Mouse (Mus musculus) cortical plate, adult 2 months (tissue): Measurements from ENCODE around the gene Nmnat2. TPM values are rescaled to one million over a fixed set of nuclear protein-coding genes. Genes with fewer than 3 reads are reported as not detected.
A peak's percentile ranks its signal among the peaks of the same experiment; 100 is the strongest.

ENCODE experiments used
- H3K27ac ChIP-seq: fragments of 200-500 bp; 2 replicates; pipeline ENCODE4 v1.5.1; 2012; ENCODE audit warnings: low read length, control low read depth, inconsistent platforms; ENCODE audit not compliant: insufficient read depth
- H3K4me1 ChIP-seq: fragments of 200-500 bp; 2 replicates; pipeline ENCODE4 v1.6.1; 2011; ENCODE audit warnings: low read length; ENCODE audit not compliant: control insufficient read depth, insufficient read depth
- H3K4me3 ChIP-seq: fragments of 200-500 bp; 2 replicates; pipeline ENCODE4 v1.5.1; 2011; ENCODE audit warnings: mild to moderate bottlenecking, low read length, control low read depth; ENCODE audit not compliant: insufficient read depth
- CTCF ChIP-seq: fragments of 200-500 bp; IDR thresholded peaks from 2 replicates; pipeline ENCODE4 v1.5.1; 2011; ENCODE audit warnings: mild to moderate bottlenecking, control low read depth, low read length; ENCODE audit not compliant: insufficient read depth; ENCODE audit errors: extremely low read depth
- POLR2A ChIP-seq: fragments of 200-500 bp; IDR thresholded peaks from 2 replicates; pipeline ENCODE4 v1.6.1; 2011; ENCODE audit warnings: mild to moderate bottlenecking, low read length, control low read depth; ENCODE audit not compliant: insufficient read depth; ENCODE audit errors: extremely low read depth
- polyA plus RNA-seq: library from polyadenylated mRNA; depleted of rRNA; stranded (reverse); fragments of >200 nt; gene quantifications from 2 replicates; pipeline ENCODE4 v1.2.3, GENCODE M21; 2012; rRNA removed

The Nmnat2 gene
- polyA plus RNA-seq, result 84.2 and 88.1 TPM in 2 replicates

GRCm38 (mm10) chr1:152954821-152955523 is at the start of gene Nmnat2:
Gene Nmnat2, plus strand, starts transcription at chr1:152954993.
- TF ChIP-seq CTCF, result no peak
- TF ChIP-seq POLR2A, result peak; percentile 96
- H3K4me3 ChIP-seq, result peak within 1 kb of the TSS; percentile 69
- H3K27ac ChIP-seq, result 0 out of 2 replicates have a peak within 1 kb of the TSS, but pooled peaks have one; percentile 8
- H3K4me1 ChIP-seq, result peaks cover 7% of the 10 kb centered on the region

GRCm38 (mm10) chr1:152913483-152914460 is 41.0 kb upstream of the Nmnat2 start:
- no peak overlapping the region for H3K4me3 ChIP-seq
- no peak for TF ChIP-seq POLR2A
- TF ChIP-seq CTCF, result no peak

DNA sequence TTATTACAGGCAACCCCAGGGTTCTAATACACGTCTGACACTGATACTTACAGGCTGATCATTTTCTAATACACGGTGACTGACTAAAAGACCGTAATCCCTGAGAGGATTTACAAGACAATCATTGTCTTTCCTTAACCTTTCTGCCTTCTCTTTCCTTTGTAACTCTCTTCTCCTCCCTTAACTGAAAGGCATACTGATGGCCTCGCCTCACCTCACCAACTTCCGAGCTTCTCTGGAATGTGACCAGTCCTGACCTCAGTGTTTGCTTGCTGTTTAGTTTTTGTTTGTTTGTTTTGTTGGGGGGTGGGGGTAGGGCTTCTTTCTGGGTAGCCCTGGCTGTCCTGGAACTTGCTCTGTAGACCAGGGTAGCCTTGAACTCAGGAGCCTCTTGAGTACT is 39.0 kb upstream of the Nmnat2 start:
- Histone ChIP-seq H3K27ac (no peak overlapping the region), H3K4me3 (no peak overlapping the region), H3K4me1 (no peaks in the 10 kb centered on the region)
- no peak for TF ChIP-seq CTCF
- TF ChIP-seq POLR2A, result no peak

More at GRCm38 (mm10) chr1:152913483-152914460, 41.0 kb upstream of the Nmnat2 start:
- Histone ChIP-seq H3K4me1 (no peaks in the 10 kb centered on the region), H3K27ac (no peak overlapping the region)

GRCm38 (mm10) chr1:152916936-152917335 is 37.9 kb upstream of the Nmnat2 start:
- TF ChIP-seq POLR2A (no peak), CTCF (no peak)
- Histone ChIP-seq H3K4me1 (no peaks in the 10 kb centered on the region), H3K4me3 (no peak overlapping the region), H3K27ac (no peak overlapping the region)

- Histone ChIP-seq H3K4me1 (no peaks in the 10 kb centered on the region), H3K4me3 (no peak overlapping the region), H3K27ac (no peak overlapping the region)
- TF ChIP-seq POLR2A (no peak), CTCF (no peak)
Measured at GRCm38 (mm10) chr1:152917626-152918025, 37.2 kb upstream of the Nmnat2 start.

DNA sequence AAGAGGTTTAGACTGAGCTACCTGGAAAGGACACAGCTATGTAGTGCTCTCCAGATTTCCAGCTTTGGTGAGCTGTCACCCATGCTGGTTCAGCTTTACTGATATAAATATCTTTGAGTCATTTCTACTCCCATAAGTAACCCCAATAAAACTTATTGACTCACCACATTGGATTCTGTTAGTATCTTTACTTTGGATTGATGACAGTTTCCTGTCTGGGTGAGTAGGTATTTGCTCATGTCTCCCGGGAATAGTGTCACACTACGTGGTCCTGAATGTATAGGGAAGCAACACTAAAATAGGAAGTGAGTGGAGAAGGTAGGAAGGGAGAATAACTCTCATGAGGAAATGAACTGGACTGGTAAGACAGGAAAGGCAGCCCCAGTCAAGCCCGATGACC is 33.0 kb upstream of the Nmnat2 start:
- Histone ChIP-seq H3K4me3 (no peak overlapping the region), H3K27ac (no peak overlapping the region), H3K4me1 (no peaks in the 10 kb centered on the region)
- TF ChIP-seq POLR2A (no peak), CTCF (no peak)

- Histone ChIP-seq H3K27ac (no peak overlapping the region), H3K4me3 (no peak overlapping the region), H3K4me1 (peaks cover 2% of the 10 kb centered on the region; the same call in 1 of the 2 replicates)
- no peak for TF ChIP-seq CTCF
- TF ChIP-seq POLR2A, result no peak
Measured at GRCm38 (mm10) chr1:152933962-152934361, 20.8 kb upstream of the Nmnat2 start.

- Histone ChIP-seq H3K4me1 (peaks cover 2% of the 10 kb centered on the region; the same call in 1 of the 2 replicates), H3K4me3 (no peak overlapping the region), H3K27ac (no peak overlapping the region)
- TF ChIP-seq POLR2A (no peak), CTCF (no peak)
Measured at GRCm38 (mm10) chr1:152935476-152935875, 19.3 kb upstream of the Nmnat2 start.

GRCm38 (mm10) chr1:152936365-152936764 is 18.4 kb upstream of the Nmnat2 start:
- Histone ChIP-seq H3K4me1 (peaks cover 2% of the 10 kb centered on the region; the same call in 1 of the 2 replicates), H3K4me3 (no peak overlapping the region), H3K27ac (no peak overlapping the region)
- no peak for TF ChIP-seq CTCF
- TF ChIP-seq POLR2A, result no peak

DNA sequence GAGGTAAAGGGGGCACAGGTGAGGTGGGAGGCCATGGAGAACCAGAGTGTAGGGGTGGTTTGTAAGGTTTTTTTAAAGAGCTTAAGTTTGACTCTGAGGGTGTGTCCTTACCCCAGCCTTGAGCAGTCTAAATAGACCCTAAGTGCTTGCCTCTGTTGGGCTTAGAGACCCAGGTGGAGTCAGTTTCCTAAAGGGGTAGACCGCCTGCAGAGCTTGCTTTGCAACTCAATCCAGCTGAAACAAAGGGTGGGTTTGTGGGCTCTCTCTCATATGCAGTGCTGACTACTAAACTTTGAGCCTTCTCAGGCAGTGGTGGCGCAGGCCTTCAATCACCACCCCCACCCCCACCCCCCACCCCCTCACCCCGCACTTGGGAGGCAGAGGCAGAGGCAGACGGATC is 11.8 kb upstream of the Nmnat2 start:
- no peak overlapping the region for H3K4me3 ChIP-seq
- no peaks in the 10 kb centered on the region for H3K4me1 ChIP-seq
- H3K27ac ChIP-seq, result no peak overlapping the region
- no peak for TF ChIP-seq CTCF
- TF ChIP-seq POLR2A, result no peak
